Mouse (Mus musculus) embryo, embryonic 11.5 days (tissue): ENCODE data around the gene Pex12.
"Not testable (repeated sequence)": the region's sequence is repeated elsewhere in the genome, so short reads cannot be mapped to it uniquely, and the experiment has no call there.

Experiments used
- DNase-seq: peaks from one replicate; pipeline ENCODE4 v3.0.0-alpha.2; 2012; ENCODE audit warnings: low read depth, low spot score

The Pex12 gene

DNA sequence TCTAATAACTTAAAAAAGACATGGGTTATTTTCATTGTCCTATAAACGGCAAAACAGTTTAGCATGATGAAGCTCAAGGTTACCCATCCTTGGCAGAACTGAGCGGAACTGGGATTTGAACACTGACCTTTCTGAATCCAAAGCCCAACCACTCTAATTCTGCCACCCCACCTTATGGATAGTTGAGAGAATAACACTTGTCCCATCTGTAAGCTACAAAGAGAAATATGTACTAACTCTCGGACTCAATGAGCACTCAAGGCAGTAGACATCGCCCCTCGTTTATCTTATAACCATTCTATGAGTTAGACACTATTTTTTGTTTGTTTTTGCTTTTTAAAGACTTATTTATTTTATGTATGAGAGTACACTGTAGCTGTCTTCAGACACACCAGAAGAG, 13.3 kb downstream of the Pex12 start:
- no peak for DNase-seq

DNA sequence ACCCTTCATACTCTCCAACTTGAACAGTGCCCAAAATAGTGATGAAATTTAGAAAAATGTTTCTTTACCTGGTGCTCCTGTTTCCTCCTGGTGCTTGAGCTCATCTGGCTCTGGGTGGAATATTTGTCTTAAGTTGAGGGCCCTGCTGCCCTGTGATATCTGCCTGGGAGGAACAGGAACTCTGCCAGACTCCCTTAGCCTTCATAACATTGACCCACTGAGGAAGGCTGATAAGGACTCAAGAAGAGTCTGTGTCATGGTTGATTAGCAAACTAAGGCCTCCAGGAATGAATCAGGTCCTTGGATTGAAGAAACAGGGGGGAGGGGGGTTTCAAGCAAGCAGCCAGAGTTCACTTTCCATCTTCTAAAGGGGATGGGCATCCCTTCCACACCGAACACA, 15.8 kb downstream of the Pex12 start, which contains the start of gene Slfn14:
Gene Slfn14, minus strand, starts transcription at position 161 of the 400 bp plus-strand sequence.
- no peak for DNase-seq

DNA sequence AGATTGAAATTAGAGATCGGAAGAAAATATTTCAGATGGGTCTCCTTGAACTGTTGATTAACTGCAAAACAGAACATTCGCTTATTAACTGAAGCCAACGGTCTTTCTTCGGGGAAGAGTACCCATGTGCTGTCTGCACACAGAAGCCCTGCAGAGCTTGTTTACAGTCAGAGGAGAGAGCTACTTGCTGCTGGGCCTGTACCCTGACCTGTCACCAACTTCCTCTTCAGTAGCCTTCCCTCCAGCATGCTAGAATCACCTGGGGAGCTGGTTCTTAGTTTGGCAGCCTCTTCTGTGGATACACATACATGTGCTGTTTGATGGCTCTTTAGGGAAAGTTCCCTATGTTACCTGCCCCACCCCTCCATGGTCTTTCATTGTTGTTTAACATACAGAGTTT, 16.8 kb downstream of the Pex12 start:
- DNase-seq, result no peak

DNA sequence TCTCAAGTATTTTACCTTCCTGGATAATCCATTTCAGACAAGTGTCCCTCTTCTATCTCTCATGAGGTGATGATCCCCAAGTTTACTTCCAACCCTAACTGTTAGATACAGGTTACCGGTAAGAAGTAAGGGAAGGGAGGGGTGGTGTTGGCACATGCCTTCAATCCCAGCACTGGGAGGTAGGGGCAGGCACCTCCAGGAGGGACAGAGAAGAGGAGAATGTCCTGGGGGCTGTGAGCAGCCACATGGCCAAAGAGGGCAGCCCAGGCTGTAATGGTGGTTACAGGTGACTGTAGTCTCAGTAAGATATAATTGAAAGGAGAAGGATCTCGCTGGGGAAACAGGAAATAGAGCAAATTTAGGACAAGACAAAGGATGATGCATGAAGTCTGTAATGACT, 20.3 kb downstream of the Pex12 start:
- DNase-seq, result no peak

DNA sequence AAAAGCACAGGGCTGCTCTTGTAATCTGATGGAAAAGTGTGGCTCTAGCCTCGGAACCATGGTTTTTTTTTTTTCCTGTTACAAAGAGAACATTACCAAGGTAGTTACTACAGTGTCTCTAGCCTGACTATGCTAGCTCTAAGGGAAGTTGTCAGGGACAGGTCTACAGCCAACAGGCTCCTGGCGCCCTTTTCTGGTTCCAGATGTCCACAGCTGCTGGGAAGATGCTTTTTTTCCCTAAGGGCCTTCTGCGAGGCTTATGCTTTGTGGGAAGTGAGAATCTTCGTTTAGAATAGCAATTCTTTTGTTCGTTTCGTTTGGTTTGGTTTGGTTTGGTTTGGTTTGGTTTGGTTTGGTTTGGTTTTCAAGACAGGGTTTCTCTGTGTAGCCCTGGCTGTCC, 22.7 kb downstream of the Pex12 start:
- no peak for DNase-seq

DNA sequence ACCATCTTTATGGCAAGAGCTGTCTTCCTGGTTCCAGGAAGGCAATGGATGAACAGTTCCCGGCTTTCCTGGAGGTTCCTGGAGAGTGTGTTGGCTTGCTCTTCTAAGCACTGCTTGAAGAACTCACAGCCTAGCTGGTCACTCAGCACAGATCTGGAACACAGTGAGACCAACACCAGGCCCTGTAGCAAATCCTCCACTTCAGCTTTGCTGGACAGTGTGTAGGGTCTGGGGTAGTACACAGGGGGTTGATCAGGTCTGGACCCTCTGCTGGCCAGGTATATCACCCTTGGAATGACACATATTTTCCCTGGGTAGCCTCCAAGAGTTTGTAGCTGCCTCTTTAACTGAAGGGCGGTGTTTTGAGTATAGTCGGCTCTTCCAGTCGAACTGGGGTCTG, 23.4 kb downstream of the Pex12 start:
- no peak for DNase-seq

DNA sequence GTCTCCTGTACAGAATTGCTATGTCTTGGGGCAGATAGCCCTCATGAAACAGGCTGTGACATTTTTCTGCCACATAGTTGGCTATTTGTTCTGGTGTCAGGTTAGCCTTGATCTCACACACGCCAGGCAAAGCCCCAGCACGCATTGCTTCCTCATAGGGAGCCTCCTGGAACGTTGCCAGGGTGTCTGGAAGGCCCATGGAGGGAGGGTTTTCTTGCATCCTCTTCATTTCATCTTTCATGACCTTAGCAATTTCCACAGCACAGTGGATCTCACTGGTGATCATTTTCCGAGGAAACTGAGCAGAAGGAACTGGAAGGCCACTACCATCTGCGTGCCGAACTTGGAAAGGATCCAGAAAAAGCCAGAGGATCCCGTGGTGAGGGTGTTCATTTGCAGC, 26.1 kb downstream of the Pex12 start:
- DNase-seq, result no peak

DNA sequence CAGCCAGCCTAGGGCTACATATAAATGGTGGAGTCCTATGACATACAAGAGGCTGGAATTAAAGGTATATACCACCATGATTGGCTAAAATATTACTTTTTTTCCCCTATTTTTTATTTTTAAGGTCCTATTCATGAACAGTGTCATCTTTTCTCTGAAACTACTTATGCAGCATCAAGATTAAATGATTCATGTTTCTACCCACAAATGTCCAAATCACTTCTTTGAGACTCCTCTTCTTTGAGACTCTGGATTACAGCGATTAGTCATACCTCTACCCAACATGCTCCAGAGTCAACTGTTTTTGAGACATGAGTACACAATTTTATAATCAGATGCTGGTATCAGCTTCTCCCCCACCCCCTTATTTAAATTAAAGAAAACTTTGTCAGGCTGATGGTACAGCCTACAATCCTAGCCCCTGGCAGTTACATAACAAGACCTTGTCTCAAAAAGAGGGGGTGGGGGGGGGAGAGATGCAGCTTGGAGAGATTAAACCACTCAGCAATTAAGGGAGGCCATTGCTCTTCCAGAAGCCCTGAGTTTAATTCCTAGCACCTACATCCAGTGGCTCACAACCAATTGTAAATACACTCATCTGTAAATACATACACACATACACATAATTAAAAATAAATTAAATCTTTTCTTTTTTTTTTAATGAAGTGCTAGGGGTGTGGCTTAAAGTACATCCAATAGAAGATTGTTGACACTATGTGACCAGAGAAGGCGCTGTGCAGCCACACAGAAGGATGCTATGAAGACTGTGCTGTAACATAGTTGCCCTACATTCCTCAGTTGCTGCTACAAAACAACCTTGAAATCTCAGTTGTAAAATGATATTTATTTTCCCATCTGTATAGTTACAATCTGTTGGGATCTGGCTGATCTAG, 30.2 kb downstream of the Pex12 start:
- DNase-seq, result no peak

DNA sequence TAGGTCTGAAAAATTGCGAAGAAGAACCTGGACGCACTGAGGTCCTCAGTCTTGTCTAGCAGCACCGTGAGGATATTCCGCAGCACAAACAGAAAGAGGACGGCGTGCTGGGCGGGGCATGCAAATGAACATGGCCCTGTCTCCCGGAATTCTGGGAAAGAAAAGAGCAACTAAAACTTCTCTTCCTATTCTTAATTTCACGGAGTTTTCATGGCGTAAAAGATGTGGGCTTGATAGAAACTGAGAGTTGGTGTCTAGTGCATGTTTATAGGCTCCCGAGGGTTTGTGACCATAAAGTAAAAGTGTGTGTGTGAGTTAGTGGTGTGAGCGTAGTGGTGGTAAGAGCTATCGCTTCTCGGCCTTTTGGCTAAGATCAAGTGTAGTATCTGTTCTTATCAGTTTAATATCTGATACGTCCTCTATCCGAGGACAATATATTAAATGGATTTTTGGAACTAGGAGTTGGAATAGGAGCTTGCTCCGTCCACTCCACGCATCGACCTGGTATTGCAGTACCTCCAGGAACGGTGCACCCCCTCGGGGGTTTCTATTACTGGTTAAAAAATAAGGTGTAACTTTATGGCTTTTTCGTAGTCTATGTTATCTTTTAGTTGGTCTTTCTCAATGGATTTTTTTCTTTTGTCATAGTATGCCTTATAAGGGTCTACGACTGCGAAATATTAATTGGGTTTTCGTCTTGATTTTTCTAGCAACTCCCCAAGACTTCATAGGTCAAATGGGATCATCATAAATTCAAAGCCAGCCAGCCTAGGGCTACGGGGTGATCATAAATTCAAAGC, 31.0 kb downstream of the Pex12 start:
- peak; percentile 76 for DNase-seq

DNA sequence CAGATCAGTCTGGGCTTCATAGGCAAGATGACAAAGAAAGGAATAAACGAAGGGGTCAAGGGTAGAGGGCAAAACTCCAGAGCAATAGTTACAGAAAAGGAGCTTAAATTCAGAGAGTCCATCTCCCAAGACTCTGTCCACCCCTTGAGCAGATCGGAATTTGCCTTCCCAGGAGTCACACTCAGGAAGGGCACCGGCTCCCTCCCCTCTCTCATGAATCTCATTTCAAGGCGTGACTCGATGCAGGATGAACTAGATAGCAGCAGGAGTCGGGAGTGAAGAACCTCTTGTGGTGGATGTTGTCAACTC, 31.6 kb downstream of the Pex12 start:
- DNase-seq, result no peak

DNA sequence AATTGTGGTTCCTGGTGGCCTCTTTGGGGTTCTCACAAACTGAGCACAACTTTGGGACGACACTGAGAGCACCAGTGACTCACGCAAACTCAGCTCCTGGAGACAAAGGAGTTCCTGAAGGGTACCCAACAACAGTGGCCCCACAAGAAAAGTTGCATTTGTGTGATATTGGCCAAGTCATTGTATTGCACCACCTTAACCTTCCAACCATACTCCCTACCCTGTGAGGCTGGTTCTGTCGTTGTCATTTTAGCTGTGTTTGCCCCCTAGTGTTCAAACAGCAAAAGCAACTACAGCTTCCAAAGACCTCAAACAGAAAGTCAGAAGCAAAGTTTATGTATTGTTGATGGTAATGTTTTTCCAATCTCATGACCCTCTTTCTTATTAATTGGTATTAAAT, 39.2 kb downstream of the Pex12 start:
- no peak for DNase-seq

DNA sequence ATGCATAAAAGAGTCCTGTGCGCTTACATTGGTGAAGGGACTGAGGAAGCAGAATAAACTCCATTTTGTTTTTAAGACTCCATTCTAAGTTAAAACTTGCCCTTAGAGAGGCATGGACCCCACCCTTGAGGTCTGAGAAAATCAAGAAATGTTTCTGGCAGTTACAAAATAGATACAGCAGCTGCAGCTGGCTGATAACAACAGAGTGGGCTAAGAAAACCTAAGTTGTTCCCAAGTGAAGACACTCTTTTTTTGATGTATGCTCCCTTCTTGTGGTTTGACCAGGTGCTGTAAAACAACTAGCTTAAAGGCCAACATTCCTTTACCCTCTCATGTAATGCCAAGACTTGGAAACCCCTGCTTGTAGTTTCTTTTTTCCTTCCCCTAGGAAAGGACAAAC, 39.7 kb downstream of the Pex12 start:
- no peak for DNase-seq

DNA sequence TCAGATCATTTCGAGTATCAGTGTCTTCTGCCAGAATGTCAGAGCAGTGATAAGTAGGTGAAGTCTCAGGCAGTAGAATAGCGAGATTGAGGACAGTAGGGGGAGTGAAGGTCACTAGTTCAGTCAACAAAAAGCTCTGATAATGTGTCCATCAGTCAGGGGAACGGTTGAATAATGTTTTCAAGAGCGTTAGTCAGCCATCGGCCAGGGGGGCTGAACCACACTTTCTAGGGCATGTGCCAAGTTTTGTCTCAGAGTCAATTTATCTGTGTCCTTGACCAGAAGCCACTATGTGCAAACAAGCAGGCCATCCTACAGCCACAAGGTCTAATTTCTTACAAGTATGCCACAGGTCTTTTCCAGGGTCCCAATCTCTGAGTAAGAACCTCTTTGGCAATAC, 45.2 kb downstream of the Pex12 start:
- not testable (repeated sequence) for DNase-seq
